Mouse (Mus musculus): ENCODE results near the gene Ptgds. TPM values are rescaled to one million over a fixed set of nuclear protein-coding genes. Genes with fewer than 3 reads are reported as not detected.
A peak's percentile ranks its signal among the peaks of the same experiment; 100 is the strongest.

Gene Ptgds
- total RNA-seq (2014; rRNA removed) (1,517 and 2,498 TPM in 2 replicates), polyA plus RNA-seq (2015; fragmentation: Nextera tagmentation; extraction: Ambion mirVana) (2,872 and 3,193 TPM in 2 replicates)

- H3K36me3 ChIP-seq (ENCODE audit: insufficient read depth, low read length) = no peaks in the 10 kb centered on the region
- 61% methylated on average over 6 of the region's 6 CpGs for WGBS
- DNase-seq (ENCODE audit: low spot score) (no peak), ATAC-seq (no peak)
- no peaks in the 10 kb centered on the region for H3K9me3 ChIP-seq (ENCODE audit: low read length)
- peaks cover 15% of the 10 kb centered on the region for H3K4me1 ChIP-seq (ENCODE audit: insufficient read depth, low read length)
- H3K4me3 ChIP-seq (ENCODE audit: low read length) = no peak within 1 kb of the TSS
- TF ChIP-seq CTCF (IDR thresholded peaks at IDR 0.05; ENCODE audit: low read depth) = no peak
- H3K27me3 ChIP-seq (ENCODE audit: insufficient read depth, low read length) = no peaks in the 10 kb centered on the region
- H3K4me2 ChIP-seq (ENCODE audit: low read depth, low read length) = 0 out of 2 replicates have a peak within 1 kb of the TSS, but pooled peaks have one; percentile 7
- H3K9ac ChIP-seq (replicated peaks; ENCODE audit: low read length) = 0 out of 2 replicates have a peak within 1 kb of the TSS, but pooled peaks have one; percentile 24
- H3K27ac ChIP-seq = peak within 1 kb of the TSS; percentile 77
These were observed at the start of gene Ptgds for GRCm38 (mm10) chr2:25469969-25470368. Gene Ptgds, minus strand, starts transcription at chr2:25470046.

GRCm38 (mm10) chr2:25509912-25510311 is 40.1 kb upstream of the Ptgds start:
- H3K9ac ChIP-seq (replicated peaks; ENCODE audit: low read length) = no peak overlapping the region
- TF ChIP-seq CTCF (IDR thresholded peaks at IDR 0.05; ENCODE audit: low read depth) = peak; percentile 56
- H3K4me3 ChIP-seq (ENCODE audit: low read length) = no peak overlapping the region
- ATAC-seq (no peak), DNase-seq (ENCODE audit: low spot score) (no peak)
- H3K27me3 ChIP-seq (ENCODE audit: insufficient read depth, low read length) = no peaks in the 10 kb centered on the region
- H3K27ac ChIP-seq = no peak overlapping the region
- 58% methylated on average over 3 of the region's 3 CpGs for WGBS
- H3K4me1 ChIP-seq (ENCODE audit: insufficient read depth, low read length) = no peaks in the 10 kb centered on the region
- H3K36me3 ChIP-seq (ENCODE audit: insufficient read depth, low read length) = peaks cover 6% of the 10 kb centered on the region; the same call in 1 of the 2 replicates
- H3K9me3 ChIP-seq (ENCODE audit: low read length) = no peaks in the 10 kb centered on the region
- H3K4me2 ChIP-seq (ENCODE audit: low read depth, low read length) = no peak overlapping the region

DNA sequence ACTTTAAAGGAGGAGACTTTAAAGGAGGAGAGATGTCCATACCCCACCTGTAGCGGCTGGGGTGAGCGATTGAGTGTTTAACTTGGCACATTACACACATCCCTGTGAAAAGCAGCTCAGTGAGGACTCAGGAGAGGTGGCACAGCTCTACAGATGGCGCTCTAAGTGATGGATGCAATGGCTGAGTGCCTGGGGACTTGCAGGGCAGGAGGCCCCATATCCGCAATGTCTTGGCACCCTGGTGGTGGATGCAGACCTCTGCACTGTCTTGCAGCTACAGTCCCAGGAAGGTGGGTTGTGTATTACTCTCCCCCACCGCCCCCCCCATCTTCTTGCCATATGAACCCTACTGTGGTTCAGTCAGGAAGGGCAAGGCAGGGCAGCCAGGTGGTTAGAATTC is 37.1 kb upstream of the Ptgds start:
- H3K9me3 ChIP-seq (ENCODE audit: low read length) = no peaks in the 10 kb centered on the region

GRCm38 (mm10) chr2:25505860-25506259 is 36.0 kb upstream of the Ptgds start:
- 87% methylated on average over 4 of the region's 4 CpGs for WGBS
- H3K9ac ChIP-seq (replicated peaks; ENCODE audit: low read length) = no peak overlapping the region

More for the DNA sequence above, 37.1 kb upstream of the Ptgds start:
- no peak overlapping the region for H3K27ac ChIP-seq
- no peak; the same call in 1 of the 2 replicates for ATAC-seq
- no peak overlapping the region for H3K4me3 ChIP-seq (ENCODE audit: low read length)
- no peaks in the 10 kb centered on the region for H3K27me3 ChIP-seq (ENCODE audit: insufficient read depth, low read length)
- H3K36me3 ChIP-seq (ENCODE audit: insufficient read depth, low read length) = peaks cover 28% of the 10 kb centered on the region; the same call in 1 of the 2 replicates
- no peak overlapping the region for H3K4me2 ChIP-seq (ENCODE audit: low read depth, low read length)
- peak; percentile 32 for DNase-seq (ENCODE audit: low spot score)
- H3K9ac ChIP-seq (replicated peaks; ENCODE audit: low read length) = no peak overlapping the region
- whole genome bisulfite sequencing = 36% methylated on average over 5 of the region's 5 CpGs
- 0 out of 2 replicates have a peak, but pooled peaks cover under 1% of the 10 kb centered on the region for H3K4me1 ChIP-seq (ENCODE audit: insufficient read depth, low read length)
- TF ChIP-seq CTCF (IDR thresholded peaks at IDR 0.05; ENCODE audit: low read depth) = peak; percentile 50

GRCm38 (mm10) chr2:25505000-25505399 is 35.2 kb upstream of the Ptgds start:
- H3K4me1 ChIP-seq (ENCODE audit: insufficient read depth, low read length) = peaks cover 13% of the 10 kb centered on the region
- no peak overlapping the region for H3K9ac ChIP-seq (replicated peaks; ENCODE audit: low read length)
- H3K27me3 ChIP-seq (ENCODE audit: insufficient read depth, low read length) = no peaks in the 10 kb centered on the region
- no peak overlapping the region for H3K27ac ChIP-seq
- WGBS = 88% methylated on average over 1 of the region's 1 CpGs
- no peak overlapping the region for H3K4me2 ChIP-seq (ENCODE audit: low read depth, low read length)
- no peak for TF ChIP-seq CTCF (IDR thresholded peaks at IDR 0.05; ENCODE audit: low read depth)
- H3K36me3 ChIP-seq (ENCODE audit: insufficient read depth, low read length) = peaks cover 28% of the 10 kb centered on the region; the same call in 1 of the 2 replicates
- H3K4me3 ChIP-seq (ENCODE audit: low read length) = no peak overlapping the region
- no peaks in the 10 kb centered on the region for H3K9me3 ChIP-seq (ENCODE audit: low read length)
- no peak for ATAC-seq
- DNase-seq (ENCODE audit: low spot score) = no peak

More at GRCm38 (mm10) chr2:25505860-25506259, 36.0 kb upstream of the Ptgds start:
- peaks cover 9% of the 10 kb centered on the region for H3K4me1 ChIP-seq (ENCODE audit: insufficient read depth, low read length)
- H3K9me3 ChIP-seq (ENCODE audit: low read length) = no peaks in the 10 kb centered on the region
- H3K4me2 ChIP-seq (ENCODE audit: low read depth, low read length) = no peak overlapping the region
- no peak for ATAC-seq
- H3K4me3 ChIP-seq (ENCODE audit: low read length) = no peak overlapping the region
- no peaks in the 10 kb centered on the region for H3K27me3 ChIP-seq (ENCODE audit: insufficient read depth, low read length)
- no peak overlapping the region for H3K27ac ChIP-seq
- TF ChIP-seq CTCF (IDR thresholded peaks at IDR 0.05; ENCODE audit: low read depth) = no peak
- H3K36me3 ChIP-seq (ENCODE audit: insufficient read depth, low read length) = peaks cover 28% of the 10 kb centered on the region; the same call in 1 of the 2 replicates
- no peak for DNase-seq (ENCODE audit: low spot score)

DNA sequence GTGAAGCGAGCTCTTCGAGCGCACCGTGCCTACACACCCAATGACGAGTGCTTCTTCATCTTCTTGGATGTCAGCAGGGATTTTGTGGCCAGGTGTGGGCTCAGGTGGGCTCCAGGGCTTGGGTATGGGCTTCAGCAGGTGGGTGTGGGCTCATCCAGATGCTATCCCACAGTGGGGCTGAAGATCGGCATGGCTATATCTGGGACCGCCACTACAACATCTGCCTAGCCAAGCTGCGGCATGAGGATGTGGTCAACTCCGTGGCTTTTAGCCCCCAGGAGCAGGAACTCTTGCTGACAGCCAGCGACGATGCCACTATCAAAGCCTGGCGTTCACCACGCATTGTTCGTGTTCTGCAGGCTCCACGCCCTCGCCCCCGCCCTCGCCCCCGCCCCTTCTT is 34.7 kb upstream of the Ptgds start:
- TF ChIP-seq CTCF (IDR thresholded peaks at IDR 0.05; ENCODE audit: low read depth) = no peak
- no peak overlapping the region for H3K27ac ChIP-seq
- no peak overlapping the region for H3K4me3 ChIP-seq (ENCODE audit: low read length)
- no peak for DNase-seq (ENCODE audit: low spot score)
- WGBS = 95% methylated on average over 19 of the region's 19 CpGs
- no peak overlapping the region for H3K4me2 ChIP-seq (ENCODE audit: low read depth, low read length)
- no peak for ATAC-seq
- H3K27me3 ChIP-seq (ENCODE audit: insufficient read depth, low read length) = no peaks in the 10 kb centered on the region
- H3K4me1 ChIP-seq (ENCODE audit: insufficient read depth, low read length) = peaks cover 14% of the 10 kb centered on the region
- peaks cover 28% of the 10 kb centered on the region; the same call in 1 of the 2 replicates for H3K36me3 ChIP-seq (ENCODE audit: insufficient read depth, low read length)
- no peak overlapping the region for H3K9ac ChIP-seq (replicated peaks; ENCODE audit: low read length)
- H3K9me3 ChIP-seq (ENCODE audit: low read length) = no peaks in the 10 kb centered on the region

DNA sequence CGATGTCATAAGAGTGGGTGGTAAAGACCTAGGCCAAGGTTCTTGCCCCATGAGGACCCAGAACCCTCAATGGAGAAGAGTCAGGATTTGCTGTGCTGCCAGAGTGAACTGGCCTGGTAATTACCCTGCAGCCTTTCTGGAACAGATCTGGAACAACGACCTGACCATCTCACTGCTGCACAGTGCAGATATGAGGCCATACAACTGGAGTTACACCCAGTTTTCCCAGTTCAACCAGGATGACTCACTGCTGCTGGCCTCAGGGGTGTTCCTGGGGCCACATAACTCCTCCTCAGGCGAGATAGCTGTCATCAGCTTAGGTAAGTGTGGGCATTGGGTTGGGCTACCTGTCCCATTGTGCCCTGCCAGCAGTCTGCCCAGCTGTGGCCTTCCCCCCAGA is 32.9 kb upstream of the Ptgds start:
- Histone ChIP-seq H3K4me1 (ENCODE audit: insufficient read depth, low read length) (peaks cover 14% of the 10 kb centered on the region), H3K36me3 (ENCODE audit: insufficient read depth, low read length) (peaks cover 28% of the 10 kb centered on the region; the same call in 1 of the 2 replicates), H3K27me3 (ENCODE audit: insufficient read depth, low read length) (no peaks in the 10 kb centered on the region), H3K27ac (no peak overlapping the region), H3K9ac (replicated peaks; ENCODE audit: low read length) (no peak overlapping the region), H3K9me3 (ENCODE audit: low read length) (no peaks in the 10 kb centered on the region), H3K4me3 (ENCODE audit: low read length) (no peak overlapping the region), H3K4me2 (ENCODE audit: low read depth, low read length) (no peak overlapping the region)
- TF ChIP-seq CTCF (IDR thresholded peaks at IDR 0.05; ENCODE audit: low read depth) = no peak
- ATAC-seq (no peak), DNase-seq (ENCODE audit: low spot score) (no peak)
- 84% methylated on average over 3 of the region's 3 CpGs for WGBS
